Mouse (Mus musculus) midbrain, embryonic 10.5 days (tissue): ENCODE results near the gene Uqcc3. TPM values are rescaled to one million over a fixed set of nuclear protein-coding genes. Genes with fewer than 3 reads are reported as not detected.
"Not testable (repeated sequence)": the region's sequence is repeated elsewhere in the genome, so short reads cannot be mapped to it uniquely, and the experiment has no call there.

Experiments
- DNase-seq: peaks from one replicate; pipeline ENCODE4 v3.0.0-alpha.2; 2017; ENCODE audit warnings: low spot score
- H3K27ac ChIP-seq: fragments of 300-500 bp; sonication (generic); replicated peaks from 2 replicates; pipeline ENCODE4 v1.5.1; 2016; ENCODE audit warnings: mild to moderate bottlenecking
- H3K27me3 ChIP-seq: fragments of 300-500 bp; sonication (generic); 2 replicates; pipeline ENCODE4 v1.6.1; 2016; ENCODE audit warnings: low read depth, mild to moderate bottlenecking; ENCODE audit not compliant: poor library complexity, severe bottlenecking
- H3K36me3 ChIP-seq: fragments of 300-500 bp; sonication (generic); 2 replicates; pipeline ENCODE4 v1.6.1; 2016; ENCODE audit warnings: mild to moderate bottlenecking, moderate library complexity
- H3K4me1 ChIP-seq: fragments of 300-500 bp; sonication (generic); 2 replicates; pipeline ENCODE4 v1.6.1; 2016
- H3K4me3 ChIP-seq: fragments of 300-500 bp; sonication (generic); 2 replicates; pipeline ENCODE4 v1.5.1; 2016; ENCODE audit warnings: mild to moderate bottlenecking, moderate library complexity
- H3K9me3 ChIP-seq: fragments of 300-500 bp; sonication (generic); replicated peaks from 2 replicates; pipeline ENCODE4 v1.6.1; 2016; ENCODE audit warnings: mild to moderate bottlenecking
- WGBS: fragments of 180-500 bp; shearing (Covaris S2); methylation state at CpG from one replicate; pipeline ENCODE4 v1.1.7; 2016; 5-methylcytosine and 5-hydroxymethylcytosine counted together
- polyA plus RNA-seq: library from polyadenylated mRNA; unstranded; fragments of >200 nt; fragmentation: Nextera tagmentation; extraction: Ambion mirVana; gene quantifications from 2 replicates; pipeline ENCODE4 v1.2.1, GENCODE M21; 2016

The Uqcc3 gene
- polyA plus RNA-seq, 1 experiment from 2014 or later: 58.2 TPM

GRCm38 (mm10) chr19:8911810-8912209, 31.1 kb upstream of the Uqcc3 start:
- no peaks in the 10 kb centered on the region for H3K27me3 ChIP-seq
- no peaks in the 10 kb centered on the region for H3K4me1 ChIP-seq
- no peak overlapping the region for H3K27ac ChIP-seq
- DNase-seq: no peak
- WGBS: 96% methylated on average over 5 of the region's 5 CpGs
- H3K4me3 ChIP-seq: no peak overlapping the region
- no peaks in the 10 kb centered on the region for H3K9me3 ChIP-seq
- H3K36me3 ChIP-seq: peaks cover 100% of the 10 kb centered on the region

GRCm38 (mm10) chr19:8908531-8908930, 27.8 kb upstream of the Uqcc3 start:
- 90% methylated on average over 6 of the region's 6 CpGs for WGBS
- peaks cover 99% of the 10 kb centered on the region for H3K36me3 ChIP-seq

GRCm38 (mm10) chr19:8903412-8903811, 22.7 kb upstream of the Uqcc3 start:
- Histone ChIP-seq H3K4me1 (peaks cover 15% of the 10 kb centered on the region), H3K9me3 (no peaks in the 10 kb centered on the region), H3K36me3 (peaks cover 86% of the 10 kb centered on the region), H3K4me3 (no peak overlapping the region), H3K27me3 (no peaks in the 10 kb centered on the region), H3K27ac (no peak overlapping the region)
- DNase-seq: no peak
- 96% methylated on average over 5 of the region's 5 CpGs for WGBS

More at GRCm38 (mm10) chr19:8908531-8908930, 27.8 kb upstream of the Uqcc3 start:
- Histone ChIP-seq H3K27ac (no peak overlapping the region), H3K4me3 (no peak overlapping the region), H3K9me3 (no peaks in the 10 kb centered on the region), H3K4me1 (no peaks in the 10 kb centered on the region), H3K27me3 (no peaks in the 10 kb centered on the region)
- no peak for DNase-seq

DNA sequence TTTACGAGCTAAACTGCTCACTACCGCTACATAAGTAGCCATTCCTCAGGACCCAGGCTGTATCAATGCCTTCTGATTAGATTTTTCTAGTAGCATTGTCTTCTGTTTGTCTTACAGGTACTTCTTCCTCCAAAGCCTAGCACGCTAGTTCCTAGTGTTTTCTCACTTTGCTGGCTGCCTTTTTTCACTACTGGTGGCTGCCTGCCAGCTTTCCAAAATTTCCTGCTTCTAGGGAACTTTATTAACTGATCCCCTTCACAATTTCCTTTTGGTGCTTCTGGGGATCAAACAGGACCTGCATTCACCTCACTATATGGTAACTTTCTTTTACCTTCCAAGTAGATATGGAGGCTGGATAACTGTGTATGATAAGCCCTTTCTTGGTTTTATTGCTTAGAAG, 18.4 kb upstream of the Uqcc3 start:
- Histone ChIP-seq H3K4me1 (peaks cover 41% of the 10 kb centered on the region), H3K27me3 (no peaks in the 10 kb centered on the region), H3K9me3 (no peaks in the 10 kb centered on the region), H3K4me3 (peak overlapping the region; percentile 95), H3K36me3 (peaks cover 73% of the 10 kb centered on the region), H3K27ac (no peak overlapping the region)
- WGBS: 72% methylated on average over 3 of the region's 3 CpGs
- no peak for DNase-seq

DNA sequence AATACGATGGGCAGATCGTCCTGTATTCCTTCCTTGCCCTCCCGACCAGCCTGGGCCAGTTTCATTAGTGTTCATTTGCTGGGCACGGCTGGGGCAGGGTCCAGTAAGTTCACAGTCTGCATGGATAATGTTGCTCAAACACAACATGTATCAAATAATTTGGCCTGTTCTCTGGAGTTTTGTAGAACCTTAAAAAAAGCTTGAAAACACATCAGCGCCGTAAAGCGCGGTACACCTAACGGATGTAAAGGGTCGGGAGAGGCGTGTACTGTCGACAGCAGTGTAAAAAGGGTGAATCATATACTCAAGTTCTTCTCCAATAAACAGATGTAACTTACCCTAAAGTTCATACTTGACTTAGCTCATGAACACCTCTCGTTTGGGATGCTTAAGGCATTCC, 17.9 kb upstream of the Uqcc3 start:
- 21% methylated on average over 13 of the region's 13 CpGs for WGBS
- Histone ChIP-seq H3K36me3 (peaks cover 68% of the 10 kb centered on the region), H3K4me3 (peak overlapping the region; percentile 95), H3K27me3 (no peaks in the 10 kb centered on the region), H3K9me3 (no peaks in the 10 kb centered on the region), H3K4me1 (peaks cover 46% of the 10 kb centered on the region), H3K27ac (peak overlapping the region; percentile 94)
- no peak for DNase-seq

DNA sequence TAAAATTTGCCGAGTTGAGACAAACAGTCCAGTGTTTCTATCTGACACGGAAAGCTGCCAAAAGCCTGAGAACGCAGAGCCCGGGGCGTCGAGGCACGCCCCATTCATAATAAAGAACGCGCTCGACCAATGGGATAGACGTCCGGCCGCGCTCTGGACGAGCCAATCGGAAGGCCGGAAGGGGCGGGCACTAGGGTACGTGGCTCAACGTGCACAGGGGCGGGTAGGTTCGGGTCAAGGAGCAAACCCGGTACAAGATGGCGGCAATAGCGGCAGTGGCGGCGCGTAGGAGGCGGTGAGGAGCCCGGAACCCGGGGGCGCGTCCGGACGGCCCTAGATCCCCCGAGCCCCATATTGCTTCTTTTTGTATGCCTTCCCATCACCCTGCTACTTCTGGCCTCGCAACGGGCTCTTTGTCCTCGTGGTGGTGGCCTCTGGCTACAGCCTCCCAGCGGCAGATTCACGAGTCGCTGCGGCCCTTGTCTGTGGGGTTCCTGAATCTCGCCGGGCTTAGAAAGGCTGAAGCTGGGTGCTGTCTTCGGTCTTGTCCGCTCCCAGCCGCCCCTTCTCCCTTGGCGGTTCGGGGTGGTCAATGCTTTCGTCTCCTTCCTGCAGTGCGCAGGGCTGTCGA, 17.3 kb upstream of the Uqcc3 start, which contains the start of gene Ganab:
Ganab (plus strand) TSS at position 207 of the 631 bp plus-strand sequence.
- peak within 1 kb of the TSS; percentile 94 for H3K27ac ChIP-seq
- no peaks in the 10 kb centered on the region for H3K27me3 ChIP-seq
- peak; percentile 97 for DNase-seq
- H3K4me1 ChIP-seq: peaks cover 50% of the 10 kb centered on the region
- WGBS: under 1% methylated on average over 53 of the region's 53 CpGs
- H3K9me3 ChIP-seq: no peaks in the 10 kb centered on the region
- H3K4me3 ChIP-seq: peak within 1 kb of the TSS; percentile 95
- peaks cover 62% of the 10 kb centered on the region for H3K36me3 ChIP-seq

DNA sequence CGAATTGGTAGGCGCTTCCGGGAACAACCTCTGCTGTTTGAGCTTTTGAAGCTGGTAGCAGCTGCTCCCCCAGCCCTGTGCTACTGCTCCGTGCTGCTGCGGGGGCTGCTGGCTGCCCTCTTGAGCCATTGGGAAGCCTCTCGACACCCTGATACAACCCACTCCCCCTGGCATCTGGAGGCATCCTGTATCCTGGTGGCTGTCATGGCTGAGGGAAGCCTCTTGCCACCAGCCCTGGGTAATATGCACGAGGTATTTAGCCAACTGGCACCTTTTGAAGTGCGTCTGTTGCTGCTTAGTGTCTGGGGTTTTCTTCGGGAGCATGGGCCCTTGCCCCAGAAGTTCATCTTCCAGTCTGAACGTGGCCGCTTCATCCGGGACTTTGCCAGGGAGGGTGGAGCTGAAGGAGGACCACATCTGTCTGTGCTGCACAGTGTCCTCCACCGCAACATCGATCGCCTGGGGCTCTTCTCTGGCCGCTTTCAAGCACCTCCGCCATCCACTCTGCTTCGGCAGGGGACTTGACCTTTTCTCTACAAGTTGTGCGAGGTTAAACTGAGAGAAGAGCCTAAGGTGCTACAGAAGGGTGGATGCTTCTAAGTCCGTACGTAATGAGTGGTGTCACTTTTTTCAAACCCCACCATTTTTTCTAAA, 16.6 kb upstream of the Uqcc3 start:
- DNase-seq: peak; percentile 42
- not testable (repeated sequence) for H3K9me3 ChIP-seq
- peak overlapping the region; percentile 95 for H3K4me3 ChIP-seq

GRCm38 (mm10) chr19:8896231-8896630, 15.5 kb upstream of the Uqcc3 start:
- not testable (repeated sequence) for H3K27ac ChIP-seq, H3K27me3 ChIP-seq, H3K9me3 ChIP-seq, DNase-seq
- 90% methylated on average over 5 of the region's 5 CpGs for WGBS
- Histone ChIP-seq H3K36me3 (peaks cover 50% of the 10 kb centered on the region), H3K4me3 (0 out of 2 replicates have a peak overlapping the region, but pooled peaks have one; percentile 18), H3K4me1 (peaks cover 55% of the 10 kb centered on the region)

More for the DNA sequence above, 16.6 kb upstream of the Uqcc3 start:
- peak overlapping the region; percentile 94 for H3K27ac ChIP-seq
- peaks cover 56% of the 10 kb centered on the region for H3K36me3 ChIP-seq
- not testable (repeated sequence) for H3K27me3 ChIP-seq
- WGBS: 35% methylated on average over 21 of the region's 21 CpGs
- peaks cover 55% of the 10 kb centered on the region for H3K4me1 ChIP-seq

- Histone ChIP-seq H3K36me3 (peaks cover 50% of the 10 kb centered on the region), H3K9me3 (no peaks in the 10 kb centered on the region), H3K27ac (no peak overlapping the region), H3K4me3 (peak overlapping the region; percentile 7; the same call in 1 of the 2 replicates), H3K4me1 (peaks cover 54% of the 10 kb centered on the region), H3K27me3 (no peaks in the 10 kb centered on the region)
- 94% methylated on average over 9 of the region's 9 CpGs for WGBS
- DNase-seq: no peak
These were observed 14.8 kb upstream of the Uqcc3 start for GRCm38 (mm10) chr19:8895397-8895960.

DNA sequence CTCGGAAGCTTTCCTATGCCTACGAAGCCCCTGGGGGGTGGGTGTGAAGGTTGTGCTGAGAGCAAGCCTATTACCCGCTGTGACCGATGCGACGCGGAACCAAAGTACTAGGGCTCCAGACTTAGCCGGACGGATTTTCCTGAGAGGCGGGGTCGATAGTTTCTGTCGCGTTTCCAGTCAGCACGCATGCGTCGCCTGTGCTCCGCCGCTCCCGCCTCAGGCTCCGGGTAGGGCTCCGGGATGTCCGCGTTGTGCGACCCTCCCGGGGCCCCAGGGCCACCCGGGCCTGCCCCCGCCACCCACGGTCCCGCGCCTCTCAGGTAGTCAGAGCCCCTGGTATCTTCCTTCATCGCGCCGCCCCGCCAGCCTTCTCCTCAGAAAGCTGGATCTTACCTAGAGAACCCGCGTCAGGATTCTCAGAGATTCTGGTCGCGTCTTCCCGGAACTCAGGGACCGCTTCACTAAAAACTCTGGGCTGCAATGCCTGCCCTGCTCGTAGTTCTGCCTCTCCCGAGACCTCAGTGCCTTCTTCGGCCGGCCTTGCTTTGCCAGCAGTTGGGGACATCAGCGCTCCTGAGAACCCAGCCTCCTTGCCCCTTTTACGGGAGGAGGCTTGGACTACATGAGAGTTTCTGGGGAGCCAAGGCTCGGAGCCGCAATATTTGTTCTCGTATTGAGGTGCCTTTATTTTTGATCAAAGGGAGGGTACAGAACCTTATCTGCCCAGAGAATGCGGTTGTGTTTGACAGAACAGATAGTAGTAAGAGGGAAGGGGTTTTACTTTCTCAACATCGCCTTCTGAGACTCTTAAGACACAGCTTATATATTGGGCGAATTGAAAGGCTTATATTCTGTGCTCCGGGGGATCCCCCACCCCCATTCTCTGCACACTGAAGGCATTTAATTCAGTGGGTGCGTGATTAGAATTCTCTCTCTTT, 12.4 kb upstream of the Uqcc3 start, which contains the start of gene Ints5:
Ints5 (plus strand) TSS at position 177 of the 938 bp plus-strand sequence.
- no peaks in the 10 kb centered on the region for H3K9me3 ChIP-seq
- H3K27me3 ChIP-seq: no peaks in the 10 kb centered on the region
- 3% methylated on average over 54 of the region's 54 CpGs for WGBS
- H3K36me3 ChIP-seq: peaks cover 50% of the 10 kb centered on the region
- H3K27ac ChIP-seq: peak within 1 kb of the TSS; percentile 92
- DNase-seq: peak; percentile 86
- peak within 1 kb of the TSS; percentile 83 for H3K4me3 ChIP-seq
- peaks cover 50% of the 10 kb centered on the region for H3K4me1 ChIP-seq

DNA sequence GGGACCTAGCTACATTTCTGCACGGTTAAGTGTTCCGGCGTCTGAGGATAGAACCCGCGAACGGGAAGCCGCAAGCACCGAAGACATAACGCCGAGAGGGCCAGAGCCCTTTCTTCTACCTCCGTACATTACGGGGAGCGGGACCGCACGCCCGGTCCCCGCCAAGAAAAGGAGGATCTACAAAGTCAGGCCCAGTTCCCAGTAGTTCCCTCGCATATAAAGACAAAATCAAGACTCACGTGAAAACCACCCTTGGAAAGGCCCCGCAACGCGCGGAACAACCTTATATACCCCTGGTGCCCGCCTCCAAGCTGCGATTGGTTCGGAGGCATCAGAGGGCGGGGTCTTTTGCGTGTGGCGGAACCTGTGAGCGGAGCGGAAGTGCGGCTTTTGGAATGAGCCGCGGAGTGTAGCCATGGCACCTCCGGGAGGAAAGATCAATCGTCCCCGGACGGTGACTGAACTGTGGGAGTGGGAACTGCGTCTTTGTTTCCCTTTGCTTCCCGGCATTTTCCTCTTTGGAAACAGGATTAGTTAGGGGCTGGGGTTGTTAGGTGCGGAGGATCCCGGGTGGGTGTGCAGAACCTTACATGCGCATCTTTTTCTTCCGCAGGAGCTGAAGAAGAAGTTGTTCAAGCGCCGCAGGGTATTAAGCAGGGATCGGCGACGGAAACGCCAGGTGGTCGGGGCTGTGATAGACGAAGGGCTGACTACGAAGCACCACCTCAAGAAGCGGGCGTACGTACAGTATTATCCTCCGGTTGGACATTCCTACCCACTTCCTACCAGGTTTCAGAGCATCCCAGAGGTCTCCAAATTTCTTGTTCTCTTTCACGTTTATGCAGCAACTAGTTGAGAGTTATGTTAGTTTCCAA, 8.0 kb upstream of the Uqcc3 start, which contains the start of the genes 1810009A15Rik and Gm49416:
1810009A15Rik (plus strand) TSS at position 343 of the 875 bp plus-strand sequence.
Gm49416 (plus strand) TSS at position 416 of the 875 bp plus-strand sequence.
- Histone ChIP-seq H3K4me3 (peak within 1 kb of the TSS; percentile 77), H3K4me1 (peaks cover 35% of the 10 kb centered on the region), H3K27me3 (no peaks in the 10 kb centered on the region), H3K27ac (peak within 1 kb of the TSS; percentile 94), H3K9me3 (no peaks in the 10 kb centered on the region), H3K36me3 (peaks cover 21% of the 10 kb centered on the region)
- peak; percentile 97 for DNase-seq
- under 1% methylated on average over 58 of the region's 58 CpGs for WGBS
